Comparison of ENCODE assay signal across 15 mouse cellular contexts in genomic region chr11:58991911-58992310, GRCm38 (mm10). TPM values are rescaled to one million over a fixed set of nuclear protein-coding genes. Genes with fewer than 3 reads are reported as not detected.
"Had no signal": no experiment of that assay in that cellular context is flagged by ENCODE, and none has a peak within 500 bp of the region (broad histone marks: within the 10 kb centered on the region; RNA-seq: fewer than 3 reads in every experiment).

No protein-coding gene starts in this region.

- H3K27ac ChIP-seq: layer of hippocampus, adult 2 months; limb, embryonic 12.5 days; liver, embryonic 13.5 days; lung, embryonic 15.5 days; macrophage; midbrain, embryonic 12.5 days; neural tube, embryonic 15.5 days had no signal

- ATAC-seq: liver, postnatal 0 days had no signal

- H3K4me2 ChIP-seq: limb, embryonic 12.5 days; liver, embryonic 13.5 days; lung, embryonic 15.5 days; midbrain, embryonic 12.5 days; neural tube, embryonic 15.5 days had no signal

- H3K9me3 ChIP-seq: limb, embryonic 12.5 days; liver, embryonic 13.5 days; lung, embryonic 15.5 days; megakaryocyte, embryonic 14.5 days; midbrain, embryonic 12.5 days; neural tube, embryonic 15.5 days had no signal

- H3K4me3 ChIP-seq: layer of hippocampus, adult 2 months; limb, embryonic 12.5 days; liver, embryonic 13.5 days; lung, embryonic 15.5 days; megakaryocyte, embryonic 14.5 days; midbrain, embryonic 12.5 days; neural tube, embryonic 15.5 days had no signal

- H3K9ac ChIP-seq: limb, embryonic 12.5 days; liver, embryonic 13.5 days; liver, postnatal 0 days; lung, embryonic 15.5 days; midbrain, embryonic 12.5 days; neural tube, embryonic 15.5 days had no signal

- DNase-seq: kidney, postnatal 10 days; kidney, postnatal 4 days; liver; liver, embryonic 13.5 days; liver, postnatal 0 days; lung, postnatal 14 days; thymus, adult 18-20 months; thymus, postnatal 14 days had no signal

RNA-seq across cellular contexts. Expression of gene Hist3h2ba, which starts 43.2 kb away (rescaled TPM):
- polyA plus RNA-seq: macrophage had no signal
